Mouse (Mus musculus): ENCODE results near the gene Senp2.

GRCm38 (mm10) chr16:21986191-21986590 lies 23.1 kb upstream of the Senp2 start:
- TF ChIP-seq CTCF (IDR thresholded peaks at IDR 0.05; ENCODE audit: low read depth, low read length) (no peak), POLR2A (IDR thresholded peaks at IDR 0.05; ENCODE audit: borderline replicate concordance, low read depth, low read length) (no peak)

All from bone marrow macrophage, adult 2 months (primary cell).